Mouse (Mus musculus): ENCODE measurements around the gene Slc26a10.

GRCm38 (mm10) chr10:127122784-127123435, 57.5 kb downstream of the Slc26a10 start:
- TF ChIP-seq POLR2A (IDR thresholded peaks at IDR 0.05; ENCODE audit: low read depth, low read length) = no peak
- TF ChIP-seq CTCF (IDR thresholded peaks at IDR 0.05; ENCODE audit: extremely low read depth, insufficient read depth, insufficient read length, insufficient replicate concordance) = no peak
